Mouse (Mus musculus) megakaryocyte, embryonic 14.5 days (primary cell): ENCODE data around the gene Gmnn. TPM values are rescaled to one million over a fixed set of nuclear protein-coding genes. Genes with fewer than 3 reads are reported as not detected.

Experiments
- H3K27me3 ChIP-seq: replicated peaks from 2 replicates; pipeline ENCODE3; 2012; ENCODE audit warnings: inconsistent platforms
- H3K36me3 ChIP-seq: replicated peaks from 2 replicates; pipeline ENCODE3; 2012; ENCODE audit warnings: low read length, inconsistent platforms, mixed read lengths
- H3K4me1 ChIP-seq: 2 replicates; pipeline ENCODE4 v1.6.1; 2012; ENCODE audit warnings: inconsistent platforms
- H3K4me3 ChIP-seq: replicated peaks from 2 replicates; pipeline ENCODE3; 2012; ENCODE audit warnings: moderate library complexity, mild to moderate bottlenecking, inconsistent platforms
- H3K9me3 ChIP-seq: 2 replicates; pipeline ENCODE4 v1.6.1; 2012; ENCODE audit warnings: inconsistent platforms
- FLI1 ChIP-seq: IDR thresholded peaks from 2 replicates; pipeline ENCODE4 v1.6.1; 2012; ENCODE audit warnings: low read length, inconsistent platforms, mixed read lengths
- GATA1 ChIP-seq: IDR thresholded peaks from 3 replicates; pipeline ENCODE4 v1.6.1; 2012; ENCODE audit warnings: mixed read lengths, low read length, inconsistent platforms, borderline replicate concordance
- polyA plus RNA-seq: library from polyadenylated mRNA; stranded (reverse); fragments of >175 nt; gene quantifications from 2 replicates; pipeline ENCODE4 v1.2.3, GENCODE M21; 2012; ENCODE audit warnings: low replicate concordance; ENCODE audit not compliant: insufficient read depth

The Gmnn gene
- polyA plus RNA-seq, 1 experiment, result 6.3 TPM

DNA sequence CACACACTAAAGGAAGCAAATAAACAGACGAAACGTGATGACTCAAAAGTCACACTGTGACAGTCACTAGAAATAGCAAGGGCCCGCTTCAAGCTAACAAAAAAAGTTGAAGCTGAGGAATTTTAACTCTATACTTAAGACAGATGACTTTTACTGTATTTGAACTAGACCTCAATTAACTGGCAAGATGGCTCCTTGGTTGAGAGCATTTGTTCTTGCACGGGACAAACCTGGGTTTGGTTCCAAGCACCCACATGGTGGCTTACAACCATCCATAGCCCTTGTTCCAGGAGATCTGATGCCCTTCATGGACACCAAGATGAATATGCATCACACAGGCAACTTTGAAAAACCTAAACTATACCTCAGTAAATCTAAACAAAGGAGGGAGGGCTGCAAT, 531 bp upstream of the Gmnn start:
- TF ChIP-seq GATA1, result no peak
- no peaks in the 10 kb centered on the region for H3K9me3 ChIP-seq
- H3K4me3 ChIP-seq, result peak overlapping the region; percentile 100

DNA sequence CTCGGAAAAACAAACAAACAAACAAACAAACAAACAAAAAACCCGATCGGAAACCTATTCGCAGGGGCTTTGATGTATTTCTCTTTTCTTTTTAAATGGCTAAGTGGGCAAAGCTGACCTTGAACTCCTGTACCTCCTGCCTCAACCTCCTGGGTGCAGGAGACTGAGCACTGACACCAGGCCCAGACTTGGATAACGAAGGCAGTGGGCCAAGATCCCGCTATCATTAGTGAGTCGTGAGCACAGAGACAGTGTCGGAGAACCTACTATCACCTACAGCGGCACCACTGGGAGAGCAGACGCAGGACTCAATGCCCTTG, 680 bp downstream of the Gmnn start:
- H3K4me3 ChIP-seq, result peak overlapping the region; percentile 100
- no peaks in the 10 kb centered on the region for H3K27me3 ChIP-seq
- peaks cover 44% of the 10 kb centered on the region for H3K4me1 ChIP-seq
- no peak for TF ChIP-seq GATA1
- TF ChIP-seq FLI1, result no peak
- no peaks in the 10 kb centered on the region for H3K9me3 ChIP-seq
- H3K36me3 ChIP-seq, result peaks cover 33% of the 10 kb centered on the region

More for the DNA sequence above, 531 bp upstream of the Gmnn start:
- Histone ChIP-seq H3K36me3 (peaks cover 23% of the 10 kb centered on the region), H3K4me1 (peaks cover 44% of the 10 kb centered on the region), H3K27me3 (no peaks in the 10 kb centered on the region)

DNA sequence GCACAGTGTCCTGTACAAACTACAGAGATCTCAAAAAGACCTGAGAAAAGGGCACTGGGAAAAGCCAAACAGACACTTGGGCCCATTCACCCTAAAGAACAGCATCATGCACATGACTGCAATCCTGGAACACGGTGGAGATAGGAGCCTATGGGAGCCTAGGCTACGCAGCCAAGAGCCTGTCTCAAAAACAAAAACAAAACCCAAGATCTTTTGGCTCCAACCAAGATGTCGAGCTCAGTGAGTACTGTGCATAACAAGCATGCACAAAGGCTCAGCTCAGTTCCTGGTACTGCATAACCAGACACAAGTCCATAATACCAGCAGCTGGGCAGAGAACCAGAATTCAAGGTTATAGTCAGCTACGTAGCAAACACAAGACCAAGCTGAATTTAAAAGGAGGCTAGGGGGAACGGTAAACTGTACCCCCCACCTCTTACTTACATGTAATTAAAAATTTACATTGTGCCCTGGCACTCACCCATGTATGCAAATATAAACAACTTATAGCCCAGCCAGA, 1.3 kb downstream of the Gmnn start:
- Histone ChIP-seq H3K27me3 (no peaks in the 10 kb centered on the region), H3K36me3 (peaks cover 39% of the 10 kb centered on the region), H3K9me3 (no peaks in the 10 kb centered on the region), H3K4me3 (peak overlapping the region; percentile 100), H3K4me1 (peaks cover 44% of the 10 kb centered on the region)
- TF ChIP-seq GATA1, result no peak

DNA sequence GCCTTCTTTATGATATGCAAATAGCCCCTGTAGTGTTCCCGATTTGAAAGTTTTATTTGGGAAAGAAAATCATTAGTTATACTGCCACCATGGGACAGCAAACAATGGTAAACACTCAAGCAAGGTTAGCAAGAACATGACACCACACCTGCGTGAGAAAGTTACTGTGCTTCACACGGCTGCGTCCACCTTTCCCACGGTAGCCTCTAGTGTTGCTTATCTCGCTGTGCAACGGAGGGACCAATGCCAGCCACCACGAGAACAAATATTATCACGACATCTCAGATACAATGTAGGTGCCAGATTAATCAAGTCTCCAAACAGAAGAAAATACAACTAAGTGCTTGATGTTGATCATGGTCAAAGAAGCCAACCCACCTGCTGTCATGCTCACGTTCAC, 2.3 kb downstream of the Gmnn start:
- Histone ChIP-seq H3K4me1 (peaks cover 44% of the 10 kb centered on the region), H3K9me3 (no peaks in the 10 kb centered on the region), H3K27me3 (no peaks in the 10 kb centered on the region), H3K4me3 (no peak overlapping the region), H3K36me3 (peaks cover 49% of the 10 kb centered on the region)
- TF ChIP-seq FLI1 (no peak), GATA1 (no peak)

DNA sequence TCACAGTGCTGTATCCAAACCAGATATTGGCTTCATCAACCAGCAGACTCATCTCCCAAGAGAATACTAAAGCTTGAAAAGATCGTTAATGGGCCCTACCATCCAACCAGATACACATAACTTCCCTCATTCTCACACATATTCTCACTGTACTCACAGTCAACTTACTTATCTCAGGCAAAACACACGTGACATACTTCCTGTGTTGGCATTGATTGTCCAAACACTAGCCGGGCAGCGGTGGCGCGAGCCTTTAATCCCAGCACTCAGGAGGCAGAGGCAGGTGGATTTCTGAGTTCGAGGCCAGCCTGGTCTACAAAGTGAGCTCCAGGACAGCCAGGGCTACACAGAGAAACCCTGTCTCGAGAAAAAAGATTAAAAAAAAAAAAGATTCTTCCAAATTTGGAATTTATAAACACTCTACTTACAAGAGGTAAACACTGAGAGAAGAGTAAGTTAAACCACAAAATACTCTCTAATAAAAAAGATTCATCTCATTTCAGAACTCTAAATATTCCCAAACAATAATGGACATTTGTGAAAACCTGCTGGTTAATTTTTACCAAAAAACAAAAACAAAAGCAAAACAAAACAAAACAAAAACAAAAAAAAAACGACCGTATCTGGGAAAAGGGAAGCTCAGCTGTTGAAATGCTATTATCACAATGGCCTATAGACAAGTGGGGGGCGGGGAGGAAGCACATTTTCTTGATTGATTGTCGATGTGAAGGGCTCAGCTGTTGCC, 3.7 kb downstream of the Gmnn start:
- TF ChIP-seq FLI1 (no peak), GATA1 (no peak)
- H3K4me1 ChIP-seq, result peaks cover 40% of the 10 kb centered on the region
- no peaks in the 10 kb centered on the region for H3K9me3 ChIP-seq
- peaks cover 62% of the 10 kb centered on the region for H3K36me3 ChIP-seq
- no peak overlapping the region for H3K4me3 ChIP-seq
- no peaks in the 10 kb centered on the region for H3K27me3 ChIP-seq

DNA sequence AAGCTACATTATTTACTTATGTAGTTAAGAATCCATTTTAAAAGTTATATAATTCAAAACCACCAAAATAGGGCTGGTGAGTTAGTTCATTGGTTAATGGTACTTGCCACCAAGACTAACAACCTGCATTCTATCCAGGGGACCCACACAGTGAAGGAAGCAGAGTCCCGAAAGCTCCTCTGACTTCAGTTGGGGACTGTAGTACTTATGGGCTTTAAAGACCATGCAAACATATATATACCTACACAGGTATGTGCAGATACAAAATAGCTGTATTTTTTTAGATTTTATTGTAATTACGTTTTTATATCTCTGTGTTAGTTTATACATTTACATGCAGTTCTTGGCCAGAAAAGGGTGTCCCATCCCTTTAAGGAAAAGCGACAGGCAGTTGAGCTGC, 5.0 kb downstream of the Gmnn start:
- Histone ChIP-seq H3K4me3 (no peak overlapping the region), H3K9me3 (no peaks in the 10 kb centered on the region), H3K36me3 (peaks cover 72% of the 10 kb centered on the region), H3K4me1 (peaks cover 29% of the 10 kb centered on the region), H3K27me3 (no peaks in the 10 kb centered on the region)
- TF ChIP-seq FLI1 (no peak), GATA1 (no peak)

DNA sequence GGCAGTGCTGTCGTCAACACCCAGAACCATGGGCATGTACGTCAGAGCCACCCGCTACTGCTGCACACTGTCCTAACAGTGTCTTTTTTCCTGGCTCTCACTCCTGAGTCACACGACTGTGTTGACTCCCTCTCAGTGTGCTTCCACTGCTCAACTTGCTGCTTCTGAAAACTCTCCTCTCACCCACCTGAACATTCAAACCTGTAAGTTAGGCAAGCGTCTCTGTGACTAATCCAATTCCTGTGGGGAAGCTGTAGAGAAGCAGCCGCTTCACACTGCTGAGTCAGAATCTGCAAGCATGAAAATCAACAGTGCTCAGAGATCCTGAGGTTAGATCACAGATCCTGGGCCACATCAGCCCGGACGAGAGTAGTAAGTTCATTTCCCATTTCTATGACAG, 10.3 kb downstream of the Gmnn start:
- no peaks in the 10 kb centered on the region for H3K27me3 ChIP-seq
- no peaks in the 10 kb centered on the region for H3K9me3 ChIP-seq
- TF ChIP-seq FLI1 (no peak), GATA1 (no peak)
- no peak overlapping the region for H3K4me3 ChIP-seq
- H3K4me1 ChIP-seq, result no peaks in the 10 kb centered on the region
- H3K36me3 ChIP-seq, result peaks cover 89% of the 10 kb centered on the region

DNA sequence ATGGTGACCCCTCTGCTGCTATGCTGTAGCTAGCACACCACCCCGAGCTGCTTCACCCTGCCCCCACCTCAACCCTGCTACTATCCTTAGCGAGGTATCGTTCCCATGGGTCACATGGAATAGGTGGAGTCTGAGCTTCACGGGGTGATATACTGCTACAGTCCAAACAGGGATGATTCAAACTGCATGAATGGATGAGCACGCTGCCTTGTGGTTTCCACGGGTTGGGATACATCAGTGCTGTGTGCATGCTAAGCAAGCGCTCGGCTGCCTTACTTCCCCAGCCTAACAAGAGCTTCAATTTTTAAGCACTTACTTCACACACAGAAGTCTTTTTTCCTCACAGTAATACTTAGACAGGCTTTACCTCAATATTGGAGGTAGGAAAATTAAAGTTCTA, 10.9 kb downstream of the Gmnn start:
- H3K4me3 ChIP-seq, result no peak overlapping the region
- no peaks in the 10 kb centered on the region for H3K27me3 ChIP-seq
- H3K4me1 ChIP-seq, result no peaks in the 10 kb centered on the region
- no peaks in the 10 kb centered on the region for H3K9me3 ChIP-seq
- peaks cover 88% of the 10 kb centered on the region for H3K36me3 ChIP-seq
- TF ChIP-seq GATA1, result no peak
- no peak for TF ChIP-seq FLI1

DNA sequence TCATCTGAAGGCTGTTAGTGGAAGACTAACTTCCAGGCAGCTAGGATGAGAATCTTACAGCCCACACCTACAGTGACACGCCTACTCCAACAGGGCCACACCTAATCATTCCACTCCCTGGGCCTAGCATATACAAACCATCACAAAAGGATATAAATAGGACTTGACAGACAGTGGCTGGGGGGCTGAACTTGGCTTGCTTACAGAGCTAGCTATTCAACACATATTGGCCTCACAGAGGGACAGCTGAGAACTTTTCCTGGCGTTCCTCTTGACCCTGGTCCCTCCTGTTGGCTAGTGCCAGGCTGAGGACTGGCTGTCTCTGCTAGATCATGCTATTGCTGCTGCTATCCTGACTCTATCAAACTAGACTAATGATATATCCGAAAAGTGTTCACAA, 13.9 kb downstream of the Gmnn start:
- Histone ChIP-seq H3K4me3 (no peak overlapping the region), H3K36me3 (peaks cover 75% of the 10 kb centered on the region), H3K9me3 (no peaks in the 10 kb centered on the region)

DNA sequence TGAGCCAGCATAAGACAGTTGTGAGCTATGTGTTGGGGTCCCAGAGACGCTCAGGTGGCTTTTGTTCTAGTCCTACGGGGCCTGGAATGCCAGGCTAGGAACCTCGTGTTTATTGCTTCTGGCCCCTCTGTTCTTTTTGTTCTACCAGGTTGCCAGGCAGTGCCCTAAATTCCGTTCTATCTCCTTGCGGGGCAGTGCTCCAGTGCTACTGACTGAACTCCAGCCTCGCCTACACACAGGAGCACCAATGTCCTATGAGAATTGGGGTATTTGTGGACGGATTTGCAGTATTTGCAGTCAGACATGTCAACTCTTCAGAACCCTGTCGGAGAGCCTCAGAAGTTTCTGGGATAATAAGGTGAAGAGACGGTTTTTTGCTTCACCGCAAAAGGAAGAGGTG, 20.7 kb downstream of the Gmnn start, which contains the start of gene Armh2:
Gene Armh2 (plus strand): TSS at position 205 of the 400 bp plus-strand sequence.
- no peak for TF ChIP-seq FLI1
- Histone ChIP-seq H3K4me1 (peaks cover 7% of the 10 kb centered on the region; the same call in 1 of the 2 replicates), H3K9me3 (peaks cover 5% of the 10 kb centered on the region; the same call in 1 of the 2 replicates), H3K27me3 (no peaks in the 10 kb centered on the region), H3K4me3 (no peak within 1 kb of the TSS), H3K36me3 (peaks cover 55% of the 10 kb centered on the region)

More for the DNA sequence above, 13.9 kb downstream of the Gmnn start:
- Histone ChIP-seq H3K27me3 (no peaks in the 10 kb centered on the region), H3K4me1 (no peaks in the 10 kb centered on the region)
- TF ChIP-seq FLI1, result no peak
- no peak for TF ChIP-seq GATA1

DNA sequence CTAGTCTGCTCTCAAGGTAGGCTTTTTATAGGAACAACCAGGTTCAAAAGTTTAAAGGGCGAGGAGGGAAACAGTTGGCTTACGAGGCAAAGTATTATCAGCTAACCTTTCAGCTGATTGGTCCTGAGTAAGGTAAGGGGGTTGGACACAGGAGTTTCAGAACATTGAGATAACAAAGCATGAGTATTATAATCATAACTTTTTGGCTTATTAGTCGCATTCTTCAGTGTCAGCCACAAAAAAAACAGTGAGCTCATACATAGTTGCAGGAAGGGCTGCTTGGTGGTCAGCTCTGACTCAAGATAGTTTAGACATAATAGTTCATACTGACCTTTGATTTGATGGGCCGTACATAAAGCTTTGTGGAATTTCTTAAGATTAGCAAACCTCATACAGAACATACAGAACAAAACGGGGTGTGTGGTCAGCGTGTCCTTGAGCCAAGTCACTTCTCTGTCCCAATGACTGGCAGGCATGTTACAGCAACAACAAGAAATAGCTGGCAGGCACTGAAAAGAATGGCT, 26.1 kb downstream of the Gmnn start:
- Histone ChIP-seq H3K4me3 (no peak overlapping the region), H3K9me3 (peaks cover 5% of the 10 kb centered on the region; the same call in 1 of the 2 replicates), H3K4me1 (peaks cover 7% of the 10 kb centered on the region; the same call in 1 of the 2 replicates), H3K27me3 (no peaks in the 10 kb centered on the region), H3K36me3 (peaks cover 72% of the 10 kb centered on the region)
- TF ChIP-seq FLI1 (no peak), GATA1 (no peak)
